Mouse (Mus musculus): ENCODE data around the gene Spsb4.
A peak's percentile ranks its signal among the peaks of the same experiment; 100 is the strongest.

Spsb4 gene

GRCm38 (mm10) chr9:97017121-97017810 is 1.4 kb downstream of the Spsb4 start:
- peak; percentile 40 for DNase-seq (ENCODE audit: low read depth, low spot score)

- no peak for DNase-seq (ENCODE audit: low read depth, low spot score)
Observed at GRCm38 (mm10) chr9:97015751-97016150, 2.9 kb downstream of the Spsb4 start.

- peak; percentile 77 for DNase-seq (ENCODE audit: low read depth, low spot score)
Observed at GRCm38 (mm10) chr9:97013698-97014097, 4.9 kb downstream of the Spsb4 start.

- DNase-seq (ENCODE audit: low read depth, low spot score): peak; percentile 94
Observed at GRCm38 (mm10) chr9:97013153-97013552, 5.5 kb downstream of the Spsb4 start.

- DNase-seq (ENCODE audit: low read depth, low spot score): no peak
Observed at GRCm38 (mm10) chr9:97011454-97012195, 7.0 kb downstream of the Spsb4 start.

- no peak for DNase-seq (ENCODE audit: low read depth, low spot score)
Observed at GRCm38 (mm10) chr9:97010447-97010846, 8.2 kb downstream of the Spsb4 start.

- no peak for DNase-seq (ENCODE audit: low read depth, low spot score)
Observed at GRCm38 (mm10) chr9:97004726-97005125, 13.9 kb downstream of the Spsb4 start.

- no peak for DNase-seq (ENCODE audit: low read depth, low spot score)
Observed at GRCm38 (mm10) chr9:97003173-97003572, 15.5 kb downstream of the Spsb4 start.

- DNase-seq (ENCODE audit: low read depth, low spot score): no peak
Observed at GRCm38 (mm10) chr9:97002654-97003053, 16.0 kb downstream of the Spsb4 start.

- no peak for DNase-seq (ENCODE audit: low read depth, low spot score)
Observed at GRCm38 (mm10) chr9:97002025-97002424, 16.6 kb downstream of the Spsb4 start.

- peak; percentile 43 for DNase-seq (ENCODE audit: low read depth, low spot score)
Observed at GRCm38 (mm10) chr9:97001458-97001857, 17.2 kb downstream of the Spsb4 start.

GRCm38 (mm10) chr9:96995717-96996116 is 22.9 kb downstream of the Spsb4 start:
- no peak for DNase-seq (ENCODE audit: low read depth, low spot score)

- DNase-seq (ENCODE audit: low read depth, low spot score): no peak
Observed at GRCm38 (mm10) chr9:96994733-96995132, 23.9 kb downstream of the Spsb4 start.

- no peak for DNase-seq (ENCODE audit: low read depth, low spot score)
Observed at GRCm38 (mm10) chr9:96991118-96991517, 27.5 kb downstream of the Spsb4 start.

GRCm38 (mm10) chr9:96989389-96989990 is 29.2 kb downstream of the Spsb4 start:
- peak; percentile 58 for DNase-seq (ENCODE audit: low read depth, low spot score)

GRCm38 (mm10) chr9:96986797-96987473 is 31.7 kb downstream of the Spsb4 start:
- no peak for DNase-seq (ENCODE audit: low read depth, low spot score)

- DNase-seq (ENCODE audit: low read depth, low spot score): no peak
Observed at GRCm38 (mm10) chr9:96984034-96984433, 34.6 kb downstream of the Spsb4 start.

- DNase-seq (ENCODE audit: low read depth, low spot score): no peak
Observed at GRCm38 (mm10) chr9:96982940-96983339, 35.7 kb downstream of the Spsb4 start.

GRCm38 (mm10) chr9:96982351-96982750 is 36.3 kb downstream of the Spsb4 start:
- no peak for DNase-seq (ENCODE audit: low read depth, low spot score)

GRCm38 (mm10) chr9:96981836-96982235 is 36.8 kb downstream of the Spsb4 start:
- no peak for DNase-seq (ENCODE audit: low read depth, low spot score)

GRCm38 (mm10) chr9:96981121-96981520 is 37.5 kb downstream of the Spsb4 start:
- DNase-seq (ENCODE audit: low read depth, low spot score): no peak
